Mouse (Mus musculus): ENCODE data around the gene Naaladl2.

GRCm38 (mm10) chr3:24463941-24464340 lies 680.1 kb downstream of the Naaladl2 start:
- TF ChIP-seq POLR2A (IDR thresholded peaks at IDR 0.05; ENCODE audit: borderline replicate concordance, low read depth, low read length) (no peak), CTCF (IDR thresholded peaks at IDR 0.05; ENCODE audit: low read depth, low read length) (no peak)

Measured in bone marrow macrophage, adult 2 months (primary cell).